Mouse (Mus musculus) inflammation-experienced regulatory T-cells, adult 6 months (primary cell): ENCODE data around the gene Gm11037. TPM values are rescaled to one million over a fixed set of nuclear protein-coding genes. Genes with fewer than 3 reads are reported as not detected.

ENCODE experiments used
- polyA plus RNA-seq, 3 experiments: library from polyadenylated mRNA; unstranded; fragments of 100-300 nt; shearing (Covaris generic); gene quantifications; one replicate each; pipeline ENCODE4 v1.2.1; 2017

Gm11037 gene
- polyA plus RNA-seq, 3 experiments from 2014 or later = not detected

Other genes starting within 250 kb of the Gm11037 start
- gene 4930402H24Rik, start 227.1 kb upstream of the Gm11037 start, polyA plus RNA-seq = 10 to 100 TPM; 10.6 to 21.0 (median 15.2) TPM
- 1 to 10 TPM; 5.1 to 7.9 (median 7.2) TPM for gene Atrn, start 227.0 kb upstream of the Gm11037 start, polyA plus RNA-seq
- gene Gfra4, start 90.4 kb upstream of the Gm11037 start, polyA plus RNA-seq = under 1 TPM in 1 of 3 experiments, not detected in 2; 0.38 TPM
- gene Adam33, start 69.7 kb upstream of the Gm11037 start, polyA plus RNA-seq = under 1 TPM in 2 of 3 experiments, not detected in 1; 0.15 to 0.42 TPM
- not detected for gene Siglec1, start 46.7 kb upstream of the Gm11037 start, polyA plus RNA-seq
- under 1 TPM in 2 of 3 experiments, not detected in 1; 0.10 to 0.40 TPM for gene Hspa12b, start 6.2 kb upstream of the Gm11037 start, polyA plus RNA-seq
- 10 to 100 TPM; 36.5 to 54.8 (median 46.3) TPM for gene 1700037H04Rik, start 26.6 kb downstream of the Gm11037 start, polyA plus RNA-seq
- gene Cenpb, start 46.6 kb downstream of the Gm11037 start, polyA plus RNA-seq = 1 to 10 TPM; 2.4 to 3.1 (median 2.7) TPM
- gene Cdc25b, start 53.5 kb downstream of the Gm11037 start, polyA plus RNA-seq = 100 to 1,000 TPM in 1 of 3 experiments, 10 to 100 TPM in 2; 55.5 to 163 (median 71.5) TPM
- under 1 TPM in 2 of 3 experiments, not detected in 1; 0.47 to 0.54 TPM for gene Spef1, start 53.8 kb downstream of the Gm11037 start, polyA plus RNA-seq
- gene Ap5s1, start 73.6 kb downstream of the Gm11037 start, polyA plus RNA-seq = 10 to 100 TPM; 13.4 to 25.1 (median 20.9) TPM
- gene Mavs, start 100.6 kb downstream of the Gm11037 start, polyA plus RNA-seq = 10 to 100 TPM; 18.2 to 20.5 (median 18.8) TPM
- gene Pank2, start 129.0 kb downstream of the Gm11037 start, polyA plus RNA-seq = 10 to 100 TPM in 2 of 3 experiments, 1 to 10 TPM in 1; 9.9 to 12.1 (median 11.9) TPM
- gene Rnf24, start 219.4 kb downstream of the Gm11037 start, polyA plus RNA-seq = under 1 TPM; 0.72 to 0.91 (median 0.75) TPM